Mouse (Mus musculus): Measurements from ENCODE around the gene Hist1h2bc.
"Not testable (repeated sequence)": the region's sequence is repeated elsewhere in the genome, so short reads cannot be mapped to it uniquely, and the experiment has no call there.

The Hist1h2bc gene

GRCm38 (mm10) chr13:23698996-23699395 lies 15.0 kb downstream of the Hist1h2bc start:
- in situ Hi-C loops (cut with MboI, MseI) = no loop called here

GRCm38 (mm10) chr13:23699767-23700166 lies 15.8 kb downstream of the Hist1h2bc start:
- in situ Hi-C loops (cut with MboI, MseI) = no loop called here

- in situ Hi-C loops (cut with MboI, MseI) = no loop called here
Measured at GRCm38 (mm10) chr13:23700786-23701520, 17.0 kb downstream of the Hist1h2bc start.

GRCm38 (mm10) chr13:23702220-23702619 lies 18.2 kb downstream of the Hist1h2bc start:
- in situ Hi-C loops (cut with MboI, MseI) = no loop called here

GRCm38 (mm10) chr13:23702801-23703200 lies 18.8 kb downstream of the Hist1h2bc start:
- in situ Hi-C loops (cut with MboI, MseI) = not testable (repeated sequence)

GRCm38 (mm10) chr13:23705751-23706356 lies 21.9 kb downstream of the Hist1h2bc start:
- in situ Hi-C loops (cut with MboI, MseI) = no loop called here

GRCm38 (mm10) chr13:23706771-23707170 lies 22.8 kb downstream of the Hist1h2bc start:
- in situ Hi-C loops (cut with MboI, MseI) = no loop called here

- in situ Hi-C loops (cut with MboI, MseI) = no loop called here
Measured at GRCm38 (mm10) chr13:23708041-23708440, 24.0 kb downstream of the Hist1h2bc start.

- in situ Hi-C loops (cut with MboI, MseI) = no loop called here
Measured at GRCm38 (mm10) chr13:23708654-23709053, 24.7 kb downstream of the Hist1h2bc start.

- in situ Hi-C loops (cut with MboI, MseI) = no loop called here
Measured at GRCm38 (mm10) chr13:23709714-23710373, 25.8 kb downstream of the Hist1h2bc start.

- in situ Hi-C loops (cut with MboI, MseI) = no loop called here
Measured at GRCm38 (mm10) chr13:23710374-23711089, 26.5 kb downstream of the Hist1h2bc start, which contains the start of gene Hfe. Hfe (minus strand) TSS chr13:23710854.

- in situ Hi-C loops (cut with MboI, MseI) = no loop called here
Measured at GRCm38 (mm10) chr13:23716261-23717042, 32.5 kb downstream of the Hist1h2bc start.

- in situ Hi-C loops (cut with MboI, MseI) = no loop called here
Measured at GRCm38 (mm10) chr13:23717176-23717575, 33.2 kb downstream of the Hist1h2bc start.

- in situ Hi-C loops (cut with MboI, MseI) = not testable (repeated sequence)
Measured at GRCm38 (mm10) chr13:23717593-23718245, 33.7 kb downstream of the Hist1h2bc start.

- in situ Hi-C loops (cut with MboI, MseI) = no loop called here
Measured at GRCm38 (mm10) chr13:23724239-23724638, 40.2 kb downstream of the Hist1h2bc start.

GRCm38 (mm10) chr13:23725213-23725612 lies 41.2 kb downstream of the Hist1h2bc start:
- in situ Hi-C loops (cut with MboI, MseI) = loop anchor here (5.0 to 25.0 kb wide), 2 partner anchors 93 to 1938 kb away; partner anchors contain the start of genes Hist1h1b, Hist1h2an, Hist1h2bp and Hist1h3i

GRCm38 (mm10) chr13:23728472-23729191 lies 44.6 kb downstream of the Hist1h2bc start:
- in situ Hi-C loops (cut with MboI, MseI) = loop anchor here (5.0 to 25.0 kb wide), 2 partner anchors 96 to 1941 kb away; partner anchors contain the start of genes Hist1h1b, Hist1h2an, Hist1h2bp and Hist1h3i

- in situ Hi-C loops (cut with MboI, MseI) = loop anchor here (5.0 to 25.0 kb wide), 2 partner anchors 97 to 1942 kb away; partner anchors contain the start of genes Hist1h1b, Hist1h2an, Hist1h2bp and Hist1h3i
Measured at GRCm38 (mm10) chr13:23729192-23729525, 45.2 kb downstream of the Hist1h2bc start.

GRCm38 (mm10) chr13:23729706-23730105 lies 45.7 kb downstream of the Hist1h2bc start:
- in situ Hi-C loops (cut with MboI, MseI) = loop anchor here (5.0 to 25.0 kb wide), 3 partner anchors 37 to 1942 kb away; partner anchors contain the start of genes Hist1h1b, Hist1h2an, Hist1h2bp and Hist1h3i
